Mouse (Mus musculus): Measurements from ENCODE around the gene Add2.

- TF ChIP-seq CTCF (IDR thresholded peaks at IDR 0.05; ENCODE audit: extremely low read depth, insufficient read depth, insufficient read length, insufficient replicate concordance): no peak
- no peak for TF ChIP-seq POLR2A (IDR thresholded peaks at IDR 0.05; ENCODE audit: low read depth, low read length)
Measured at GRCm38 (mm10) chr6:86144986-86145385, 116.5 kb downstream of the Add2 start.
